Mouse (Mus musculus): Measurements from ENCODE around the gene Vmn2r62. TPM values are rescaled to one million over a fixed set of nuclear protein-coding genes. Genes with fewer than 3 reads are reported as not detected.
"Not testable (repeated sequence)": the region's sequence is repeated elsewhere in the genome, so short reads cannot be mapped to it uniquely, and the experiment has no call there.

The Vmn2r62 gene
- total RNA-seq (2022), result not detected

- DNase-seq (ENCODE audit: low spot score in 2 of 2), result not testable (repeated sequence)
Observed at GRCm38 (mm10) chr7:42793425-42793824, at the start of gene Vmn2r62. Gene Vmn2r62, minus strand, starts transcription at chr7:42793525.

- not testable (repeated sequence) for DNase-seq (ENCODE audit: low spot score in 2 of 2)
Observed at GRCm38 (mm10) chr7:42838366-42838765, 45.0 kb upstream of the Vmn2r62 start.

- no peak for DNase-seq (ENCODE audit: low spot score in 2 of 2)
Observed at GRCm38 (mm10) chr7:42832221-42832620, 38.9 kb upstream of the Vmn2r62 start.

GRCm38 (mm10) chr7:42749836-42750235, 43.5 kb downstream of the Vmn2r62 start:
- no peak for DNase-seq (ENCODE audit: low spot score in 2 of 2)

- no peak for DNase-seq (ENCODE audit: low spot score in 2 of 2)
Observed at GRCm38 (mm10) chr7:42738536-42739210, 54.7 kb downstream of the Vmn2r62 start.

- not testable (repeated sequence) for DNase-seq (ENCODE audit: low spot score in 2 of 2)
Observed at GRCm38 (mm10) chr7:42726917-42727316, 66.4 kb downstream of the Vmn2r62 start, which contains the start of gene Gm17067. Gene Gm17067, minus strand, starts transcription at chr7:42727017.

Other genes starting within 250 kb of the Vmn2r62 start
- not detected for gene Gm21028, start 214.9 kb downstream of the Vmn2r62 start, total RNA-seq (2022)
- 1 to 10 TPM; 1.9 to 3.5 (median 2.8) TPM for gene Zfp977, start 201.0 kb downstream of the Vmn2r62 start, total RNA-seq (2022)
- gene Zfp976, start 150.9 kb downstream of the Vmn2r62 start, total RNA-seq (2022), result 1 to 10 TPM; 3.8 to 6.9 (median 4.1) TPM
- 10 to 100 TPM in 1 of 4 experiments, 1 to 10 TPM in 3; 6.5 to 10.8 (median 7.3) TPM for gene Zfp975, start 100.8 kb downstream of the Vmn2r62 start, total RNA-seq (2022)
- not detected for gene Gm17067, start 66.5 kb downstream of the Vmn2r62 start, total RNA-seq (2022)
- gene Gm2381, start 73.7 kb upstream of the Vmn2r62 start, total RNA-seq (2022), result under 1 TPM in 3 of 4 experiments, not detected in 1; 0.16 to 0.52 (median 0.29) TPM
- gene Vmn2r63, start 140.3 kb upstream of the Vmn2r62 start, total RNA-seq (2022), result not detected
- gene Gm9268, start 225.2 kb upstream of the Vmn2r62 start, total RNA-seq (2022), result not detected

Measured in layer of hippocampus, adult 8-10 months (tissue).